Mouse (Mus musculus) c-Kit-positive CD71-negative TER-119-negative erythroid progenitor cells, embryonic 14.5 days (primary cell): ENCODE data around the gene Prim2.

Experiments
- DNase-seq: peaks from one replicate; pipeline ENCODE4 v3.0.0-alpha.2; 2013; ENCODE audit warnings: low read depth

Gene Prim2

DNA sequence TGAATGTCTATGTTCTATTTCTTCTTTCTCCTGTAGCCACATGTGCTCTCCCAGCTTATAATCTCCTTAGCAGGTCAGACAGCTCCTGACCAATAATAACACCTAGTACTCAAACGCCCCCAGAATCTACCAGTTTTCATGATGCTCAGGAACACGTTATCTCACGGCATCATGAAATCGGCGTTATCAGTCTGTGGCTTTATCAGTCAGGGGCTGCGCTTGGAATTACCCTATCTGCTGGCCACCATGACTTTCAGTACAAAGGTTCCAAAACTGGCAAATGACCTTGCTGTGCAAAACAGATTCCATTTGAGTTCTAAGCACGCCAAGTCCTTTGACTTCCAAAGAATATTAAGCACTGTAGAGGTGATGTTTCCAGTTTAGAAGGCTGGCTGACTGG lies 127.9 kb downstream of the Prim2 start:
- DNase-seq: no peak

DNA sequence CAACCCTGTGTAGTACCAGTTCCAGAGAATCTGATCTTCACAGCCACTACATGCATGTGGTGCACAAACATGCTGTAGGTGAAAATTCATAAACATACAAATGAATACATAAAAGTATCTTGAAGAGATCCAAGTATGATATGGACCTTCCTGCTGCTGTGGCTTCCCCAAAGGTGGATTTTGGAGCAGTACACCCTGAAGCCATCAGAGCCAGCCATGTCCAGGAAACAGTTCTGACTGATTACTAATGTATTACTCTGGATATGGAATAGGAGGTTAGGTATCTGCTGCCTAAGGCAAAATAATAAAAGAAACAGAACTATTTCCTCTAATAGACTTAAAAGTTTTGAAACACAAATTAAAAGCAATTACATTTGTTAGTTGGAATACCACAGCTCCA lies 131.6 kb downstream of the Prim2 start:
- no peak for DNase-seq

DNA sequence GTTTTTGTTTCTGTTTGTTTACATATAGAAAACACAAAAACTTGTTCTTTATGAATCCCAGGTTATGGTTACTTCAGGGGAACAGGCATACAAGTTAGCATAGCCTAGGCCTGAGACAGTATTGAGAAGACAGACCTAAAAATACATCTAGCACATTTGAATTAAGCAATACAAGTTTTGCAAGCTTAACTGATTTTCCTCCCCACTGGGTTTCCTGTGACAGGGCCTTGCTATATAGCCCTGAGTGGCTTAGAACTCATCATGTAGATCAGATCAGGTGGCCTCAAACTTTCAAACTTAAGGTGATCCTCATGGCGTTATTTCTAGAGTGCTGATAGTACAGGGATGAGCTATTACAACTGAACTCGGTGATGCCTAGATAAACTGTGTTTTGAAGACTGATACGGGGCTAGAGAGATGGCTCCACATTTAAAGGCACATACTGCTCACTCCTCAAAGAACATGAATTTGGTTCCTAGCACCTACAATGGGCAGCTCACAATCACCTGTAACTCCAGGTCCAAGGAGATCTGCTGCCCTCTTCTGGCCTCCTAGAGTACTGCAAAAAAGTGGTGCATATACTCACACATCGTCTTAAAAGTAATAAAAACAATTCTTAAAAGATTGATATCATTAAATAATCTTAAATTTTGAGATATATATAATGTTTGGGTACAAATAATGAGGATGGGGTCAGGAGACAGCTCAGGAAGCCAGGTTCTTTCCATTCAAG lies 133.2 kb downstream of the Prim2 start:
- no peak for DNase-seq

DNA sequence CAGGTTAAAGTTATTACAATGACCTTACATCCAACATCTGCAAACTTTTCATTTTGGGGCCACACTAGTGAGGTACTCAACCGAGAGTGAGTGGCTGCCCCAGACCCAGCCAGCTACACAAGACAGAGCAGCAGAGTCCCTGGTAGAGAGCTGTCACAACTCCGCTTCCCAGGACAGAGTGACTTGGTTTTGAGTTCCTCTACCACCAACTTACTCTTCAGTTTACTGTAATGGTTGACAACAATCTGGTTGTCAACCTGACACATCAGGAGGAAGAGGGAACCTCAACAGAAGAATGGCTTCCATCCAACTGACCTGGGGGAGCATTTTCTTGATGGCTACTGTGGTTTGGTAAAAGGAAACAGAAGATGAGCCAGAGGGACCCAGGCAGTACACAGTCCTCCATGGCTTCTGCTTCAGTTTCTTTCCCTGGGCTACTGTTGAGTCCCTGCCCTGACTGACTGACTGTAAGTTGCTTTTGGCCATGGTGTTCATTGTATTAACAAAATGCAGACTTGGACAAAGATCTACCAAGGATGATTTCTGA lies 134.4 kb downstream of the Prim2 start:
- DNase-seq: no peak

DNA sequence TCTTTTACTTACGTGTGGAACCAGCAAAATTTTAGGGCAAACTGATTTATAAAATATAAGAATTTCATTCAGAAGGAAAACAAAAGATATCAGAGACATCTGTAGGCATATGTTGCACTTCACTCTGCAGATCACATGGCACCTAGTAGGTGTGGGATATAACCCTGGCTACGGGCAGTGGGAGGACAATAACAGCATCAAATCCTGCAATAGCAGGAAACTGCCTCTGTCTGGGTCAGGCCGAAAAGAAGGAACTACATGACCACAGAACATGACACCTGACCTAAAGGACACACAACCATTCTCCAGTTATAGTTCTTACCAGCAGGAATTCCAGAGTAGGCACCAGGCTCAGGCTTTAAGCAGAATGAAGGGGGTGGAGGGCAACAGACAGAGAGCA lies 137.7 kb downstream of the Prim2 start:
- DNase-seq: no peak

DNA sequence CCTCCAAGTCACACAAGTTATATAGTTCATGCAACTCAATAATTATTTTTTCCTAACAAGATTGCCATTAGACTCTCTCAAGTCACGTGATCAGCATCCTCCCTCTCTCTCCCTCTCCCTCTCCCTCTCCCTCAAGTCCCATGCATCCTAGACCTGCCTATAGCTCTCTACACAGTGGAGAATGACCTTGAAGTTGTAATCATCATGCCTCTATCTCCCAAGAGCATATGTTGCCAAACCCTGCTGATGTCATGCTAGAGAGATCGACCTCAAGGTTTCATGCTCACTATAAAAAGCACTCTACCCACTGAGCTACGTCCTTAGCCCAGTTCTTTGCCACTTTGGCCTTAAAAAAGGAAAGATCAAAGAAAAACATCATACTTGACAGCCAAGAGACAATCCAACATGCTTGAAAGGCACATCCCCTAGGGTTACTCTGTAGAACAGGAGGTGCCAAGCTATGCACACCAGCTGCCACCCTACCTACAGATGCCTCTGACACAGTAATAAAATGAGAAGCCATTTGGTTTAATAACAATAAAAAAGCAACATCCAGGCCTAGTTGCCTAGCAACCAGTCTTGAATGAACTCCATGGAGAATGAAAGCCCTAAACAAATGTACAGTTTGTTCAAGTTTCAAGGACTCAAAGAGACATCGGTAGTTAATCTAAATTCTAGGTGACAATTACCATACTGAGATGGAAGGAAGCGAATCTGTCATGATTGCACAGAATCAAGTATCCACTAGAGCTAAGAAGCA lies 138.3 kb downstream of the Prim2 start:
- no peak for DNase-seq

DNA sequence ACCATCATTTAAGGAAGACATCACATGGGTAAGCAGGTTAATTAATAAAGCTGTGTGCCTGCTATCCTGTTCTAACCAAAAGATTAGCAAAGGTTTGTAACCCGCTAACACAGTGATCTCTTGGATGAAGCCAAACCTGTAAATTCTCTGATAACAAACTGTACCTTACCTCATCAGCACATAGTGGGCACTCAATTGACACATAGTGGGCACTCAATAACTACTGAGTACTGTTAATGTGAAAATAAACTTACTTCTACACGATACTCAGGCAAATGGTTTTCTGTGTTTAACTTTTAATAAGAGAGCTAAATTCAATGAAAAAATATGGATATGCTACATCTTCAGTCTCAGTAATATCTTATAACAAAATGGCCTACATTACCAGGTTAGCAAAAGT lies 139.1 kb downstream of the Prim2 start:
- no peak for DNase-seq

DNA sequence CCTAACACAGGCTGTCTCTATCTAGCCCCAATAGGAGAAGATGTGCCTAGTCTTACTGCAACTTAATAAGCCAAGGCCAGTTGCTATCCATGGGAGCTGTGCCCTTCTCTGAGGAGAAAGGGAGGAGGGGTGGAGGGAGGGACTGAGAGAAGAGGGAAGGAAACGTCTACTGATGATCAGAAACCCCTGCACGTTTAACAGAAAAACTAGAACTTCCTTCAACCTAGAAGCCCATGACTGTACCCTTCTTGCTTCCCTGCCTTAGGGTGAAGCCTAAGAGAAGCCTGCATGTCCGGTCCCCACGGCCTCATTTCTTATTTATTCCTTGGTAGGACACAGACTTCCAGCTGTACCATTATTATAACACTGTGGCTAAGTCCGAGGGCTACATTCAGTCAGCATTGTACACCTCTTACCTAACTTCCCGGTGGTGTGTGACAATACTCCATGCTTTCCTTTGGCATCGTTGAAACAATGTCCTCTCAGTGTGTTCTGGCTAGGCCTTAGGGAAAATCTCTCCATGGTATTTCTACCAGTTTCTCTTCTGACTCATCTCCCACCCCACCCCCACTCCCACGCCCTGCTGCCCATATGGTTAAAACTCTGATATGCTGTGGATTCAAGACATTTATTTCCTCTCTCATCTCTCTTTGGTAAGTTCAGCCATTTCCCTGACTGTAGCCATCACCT lies 139.9 kb downstream of the Prim2 start:
- no peak for DNase-seq

DNA sequence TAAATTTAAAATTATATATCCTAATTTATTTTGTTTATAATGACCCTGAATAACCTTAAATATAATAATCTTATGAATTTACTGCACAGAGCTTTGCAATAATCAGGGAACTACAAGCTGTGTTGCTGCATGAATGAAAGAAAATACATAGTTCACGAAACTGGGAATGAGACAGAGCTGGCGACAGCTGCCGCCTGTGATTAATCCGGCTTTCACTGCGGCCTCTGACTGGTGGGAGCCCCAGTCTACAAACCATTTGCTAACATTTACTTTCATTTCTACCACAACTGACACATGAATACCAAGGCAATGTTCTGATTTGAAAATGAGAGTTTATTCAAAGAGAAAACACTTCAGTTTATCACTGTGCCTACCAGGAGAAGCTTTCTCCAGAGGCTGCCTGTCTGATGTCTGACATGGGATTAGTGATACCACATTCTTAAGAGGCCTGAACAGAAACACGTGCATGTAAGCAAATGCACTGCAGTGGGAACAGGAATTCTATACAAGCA lies 142.2 kb downstream of the Prim2 start:
- DNase-seq: no peak

DNA sequence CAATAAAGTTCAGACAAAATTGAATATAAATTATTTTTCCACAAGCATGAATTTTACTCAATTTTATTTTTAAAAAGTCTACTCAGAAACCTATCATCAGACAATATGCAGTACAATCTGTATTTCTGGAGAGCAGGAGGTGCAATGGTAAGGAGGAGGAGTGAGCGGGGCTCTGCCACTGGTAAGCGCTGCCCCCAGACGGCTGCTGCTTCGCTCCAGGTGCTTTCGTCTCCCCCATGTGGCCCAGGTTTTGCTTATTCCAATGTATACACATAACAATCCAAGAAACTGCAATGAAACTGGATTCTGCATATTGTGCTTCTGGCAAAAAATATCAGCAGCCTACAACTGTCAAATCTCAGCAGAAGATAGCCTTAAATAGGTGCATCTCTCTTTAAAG lies 146.4 kb downstream of the Prim2 start:
- DNase-seq: no peak

DNA sequence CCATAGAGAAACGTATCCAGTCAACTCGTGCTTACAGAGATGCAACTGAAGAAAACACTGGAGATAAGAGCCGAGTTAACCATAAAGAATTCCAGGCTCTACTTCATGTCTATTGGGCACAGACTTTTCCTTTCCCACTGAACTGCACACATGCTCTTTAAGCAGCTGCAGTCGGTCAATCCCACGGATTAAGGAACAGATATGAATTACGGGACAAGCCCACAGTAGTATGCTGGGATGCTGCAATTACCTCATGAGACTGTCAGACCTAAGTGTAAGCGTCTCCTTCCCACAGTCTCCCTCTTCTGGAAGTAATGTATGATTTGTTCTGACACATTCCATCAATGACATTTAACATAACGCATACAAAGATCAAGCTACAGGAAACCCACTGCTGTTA lies 154.5 kb downstream of the Prim2 start:
- no peak for DNase-seq

DNA sequence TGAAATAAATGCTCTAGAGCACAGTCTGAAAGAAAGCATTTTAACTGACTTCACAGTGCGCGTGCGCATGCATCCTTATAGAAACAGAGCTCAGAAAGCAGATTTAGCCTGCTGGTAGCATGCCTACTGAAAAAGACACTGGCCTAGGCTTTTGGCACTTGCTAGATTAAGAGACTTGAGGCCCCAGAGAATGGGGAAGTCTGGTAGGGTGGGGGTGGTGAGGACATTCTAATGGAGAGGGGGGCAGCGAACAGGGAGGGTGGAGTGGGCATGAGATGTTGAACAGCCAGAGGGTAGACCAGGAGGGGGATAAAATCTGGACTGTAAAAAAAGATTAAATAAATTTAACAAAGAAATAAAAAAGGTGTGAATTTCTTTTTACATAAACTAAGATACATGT lies 158.3 kb downstream of the Prim2 start:
- DNase-seq: no peak

DNA sequence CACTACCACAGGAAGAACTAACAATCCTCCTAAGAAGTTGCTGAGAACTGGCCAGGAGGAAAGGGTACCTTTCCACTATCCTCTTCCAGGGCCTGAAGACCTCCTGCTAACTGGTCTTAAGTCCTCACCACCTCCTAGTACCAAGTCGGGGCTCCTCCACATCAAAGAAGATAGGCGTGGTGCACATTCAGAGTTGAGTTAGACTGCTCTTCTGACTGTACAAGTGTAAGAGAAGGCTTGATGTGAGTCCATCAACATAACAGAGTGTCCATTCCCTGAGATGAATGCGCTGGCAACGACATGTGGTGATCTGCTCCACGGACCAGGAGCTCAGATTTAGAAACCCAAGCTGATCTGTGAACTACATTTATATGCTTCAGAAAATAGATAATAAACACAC lies 165.2 kb downstream of the Prim2 start:
- no peak for DNase-seq

DNA sequence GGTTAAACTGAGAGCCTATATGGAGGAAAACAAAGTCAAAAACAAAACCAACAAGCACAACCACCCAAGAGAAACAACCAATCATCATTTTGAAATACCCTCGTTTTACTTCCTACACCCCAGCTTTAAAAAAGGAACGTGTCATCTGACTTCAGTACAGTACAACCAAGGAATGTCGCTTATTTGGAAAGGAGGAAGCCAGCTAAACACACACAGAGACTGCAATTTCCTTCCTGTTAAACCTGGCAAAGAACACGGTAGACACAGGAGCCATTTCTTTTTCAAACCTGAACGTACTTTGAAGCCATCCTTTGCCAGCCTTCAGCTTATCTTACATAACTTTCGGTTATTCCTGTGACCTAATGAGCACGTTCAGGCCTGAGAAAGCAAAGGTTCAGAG lies 166.7 kb downstream of the Prim2 start:
- DNase-seq: peak; percentile 7

DNA sequence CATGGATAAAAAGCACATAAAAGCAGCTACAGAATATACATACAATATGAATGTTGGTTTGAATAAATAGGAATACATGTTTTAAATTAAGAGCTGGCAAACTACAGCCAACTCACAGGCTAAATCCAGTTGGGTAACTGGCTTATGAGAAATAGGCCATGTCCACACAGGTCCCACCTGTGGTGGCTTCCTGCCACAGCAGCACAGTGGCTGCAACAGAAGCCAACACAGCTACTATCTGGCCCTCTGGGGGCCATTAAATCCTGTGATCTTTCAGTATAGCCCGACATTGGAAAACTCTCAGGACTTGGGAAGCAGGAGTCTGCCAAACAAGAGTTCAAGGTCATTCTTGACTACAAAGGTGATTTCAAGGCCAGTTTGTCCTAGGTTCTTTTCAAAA lies 167.3 kb downstream of the Prim2 start:
- no peak for DNase-seq

DNA sequence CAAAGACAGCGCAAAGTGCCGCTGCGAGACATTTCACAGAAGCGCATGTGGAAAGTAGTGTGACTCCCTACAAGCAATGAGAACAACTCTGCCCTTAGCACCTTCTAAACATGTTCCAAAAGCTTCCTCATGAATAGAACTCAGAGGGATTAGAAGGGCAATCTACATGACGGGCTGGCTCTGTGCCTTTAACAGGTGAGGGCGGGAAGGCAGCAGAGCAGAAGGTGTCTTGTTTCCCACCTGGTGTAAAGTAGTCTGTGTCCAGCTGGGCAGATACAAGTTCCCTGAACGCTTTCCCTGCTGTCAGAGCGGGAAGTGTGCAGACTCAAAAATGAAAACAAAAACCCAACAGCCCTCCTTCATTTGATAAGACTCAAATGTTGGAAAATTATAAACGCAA lies 169.5 kb downstream of the Prim2 start:
- no peak for DNase-seq

DNA sequence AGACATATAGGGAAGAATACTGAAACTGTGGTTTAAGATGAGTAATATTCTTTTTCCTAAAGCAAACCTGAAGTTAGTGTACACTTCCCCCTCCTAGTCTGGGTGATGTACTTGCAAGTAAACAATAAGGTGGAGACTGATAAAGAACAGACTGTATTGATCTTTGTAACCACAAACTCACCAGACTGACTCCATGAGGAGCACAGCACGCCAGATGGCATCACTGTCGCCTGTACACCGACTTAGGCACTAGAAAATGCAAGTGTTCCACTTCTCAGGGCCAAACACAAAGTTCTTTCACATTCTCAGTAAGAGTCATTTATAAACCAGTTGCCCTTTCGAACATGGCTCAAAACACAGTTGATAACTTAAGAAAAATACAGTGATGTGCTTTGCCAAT lies 170.0 kb downstream of the Prim2 start:
- DNase-seq: no peak

DNA sequence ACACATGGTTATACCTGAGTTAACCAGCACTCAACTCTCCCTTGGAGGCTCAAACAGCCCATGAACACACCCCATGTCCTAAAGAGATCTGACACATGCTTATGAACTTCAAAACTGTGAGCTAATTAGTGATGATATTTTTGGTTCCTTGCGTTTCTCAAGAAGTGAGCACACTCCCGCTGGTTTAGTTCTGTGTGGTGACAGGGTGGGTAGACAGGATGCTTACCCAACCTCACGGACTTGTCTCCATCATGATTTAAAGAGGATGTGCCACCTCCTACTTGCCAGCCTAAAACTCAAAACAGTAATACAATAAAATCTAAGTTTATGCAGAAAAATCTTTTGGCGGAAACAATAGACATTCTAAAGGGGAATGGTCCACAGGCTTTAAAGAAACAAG lies 173.5 kb downstream of the Prim2 start:
- DNase-seq: no peak

DNA sequence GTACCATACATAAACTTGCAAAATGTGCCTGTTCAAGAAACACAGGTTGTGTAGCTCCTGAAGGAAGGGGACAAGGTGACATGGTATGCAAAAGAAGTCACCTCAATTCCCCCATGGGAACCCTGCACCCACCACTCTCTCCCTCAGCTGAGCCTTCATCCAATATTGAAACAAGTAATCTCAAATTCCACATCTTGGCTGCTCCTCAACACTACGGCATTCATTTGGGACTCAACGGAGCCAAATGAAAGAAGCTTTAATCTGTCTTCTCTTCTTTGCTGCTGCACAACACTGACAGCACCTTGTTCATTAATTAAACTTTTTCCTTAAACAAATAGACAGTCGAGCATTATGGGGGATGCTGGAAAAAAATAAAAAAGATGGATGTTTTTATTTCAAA lies 174.0 kb downstream of the Prim2 start:
- DNase-seq: no peak

DNA sequence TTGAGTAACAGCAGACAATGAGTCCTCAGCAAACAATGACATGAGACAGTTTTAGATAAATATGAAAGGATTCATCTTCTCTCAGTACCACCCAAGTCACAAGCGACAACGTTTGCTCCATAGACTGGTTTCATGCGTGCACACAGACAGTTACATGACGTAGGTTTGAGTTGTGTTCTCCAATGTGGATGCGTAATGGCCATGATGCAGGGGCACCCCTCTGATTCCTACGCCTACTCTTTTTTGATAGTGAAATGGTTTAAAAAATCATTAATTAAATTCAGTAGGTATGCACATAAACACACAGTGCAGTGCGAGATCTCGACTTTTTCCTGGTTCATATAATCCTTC lies 174.4 kb downstream of the Prim2 start:
- DNase-seq: no peak

DNA sequence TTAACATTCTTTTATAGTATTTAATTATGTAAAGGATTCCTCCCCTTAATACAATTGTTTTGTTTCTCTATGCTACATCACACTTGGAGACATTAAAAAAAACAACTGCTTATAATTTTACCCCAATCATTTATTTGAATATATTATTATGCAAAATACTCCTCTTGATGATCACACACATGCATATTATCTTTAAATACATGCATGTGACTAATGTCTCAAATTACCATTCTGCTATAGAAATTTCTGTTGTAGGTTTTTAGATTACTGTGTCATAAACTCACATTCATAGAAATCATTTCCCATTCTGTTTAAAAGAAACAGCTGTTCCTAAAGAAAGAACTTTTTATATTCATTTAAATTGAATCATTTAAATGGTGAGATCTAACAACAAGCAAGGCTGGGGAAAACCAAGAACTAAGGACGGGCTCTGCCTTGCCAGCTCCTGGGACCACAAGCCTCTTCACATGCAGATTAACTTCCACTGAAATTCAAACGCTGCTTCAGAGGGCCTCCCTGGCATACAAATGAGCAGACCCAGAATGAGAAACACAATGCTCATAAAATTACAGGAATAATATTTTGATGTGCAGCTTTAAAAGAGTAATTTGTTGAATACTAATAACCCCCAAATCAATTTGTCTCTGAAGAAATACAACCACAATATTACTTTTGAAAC lies 174.9 kb downstream of the Prim2 start:
- no peak for DNase-seq

DNA sequence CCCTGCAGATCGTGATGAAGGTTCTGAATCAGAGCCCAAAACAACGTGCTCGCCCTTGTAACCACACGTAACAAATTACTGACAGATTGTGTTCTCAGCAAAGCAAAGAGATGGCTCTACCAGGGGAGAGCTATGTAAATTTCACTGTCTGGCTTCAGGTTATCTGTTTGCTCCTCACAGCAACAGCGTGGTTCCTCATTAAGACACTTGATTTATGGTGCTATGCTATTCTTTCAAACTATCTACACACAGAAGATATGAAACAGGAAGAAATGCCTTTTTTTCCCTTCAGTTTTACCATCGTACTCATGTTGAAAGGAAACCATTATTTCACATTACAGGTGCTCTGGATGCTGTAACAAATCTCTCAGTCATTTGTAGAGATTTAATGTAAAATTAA lies 179.4 kb downstream of the Prim2 start:
- DNase-seq: no peak
